Mouse (Mus musculus) myocyte (in vitro differentiated cells): ENCODE measurements around the gene Tssc4. TPM values are rescaled to one million over a fixed set of nuclear protein-coding genes. Genes with fewer than 3 reads are reported as not detected.

Source experiments
- H3K27me3 ChIP-seq: one replicate; pipeline ENCODE4 v1.6.1; 2011; ENCODE audit not compliant: control insufficient read depth, insufficient read depth, insufficient read length
- H3K36me3 ChIP-seq: one replicate; pipeline ENCODE4 v1.6.1; 2011; ENCODE audit not compliant: control insufficient read depth, insufficient read depth
- H3K4me2 ChIP-seq: one replicate; pipeline ENCODE4 v1.6.1; 2011; ENCODE audit warnings: low read depth, control low read depth
- H3K4me3 ChIP-seq: one replicate; pipeline ENCODE4 v1.5.1; 2011; ENCODE audit warnings: mild to moderate bottlenecking, control low read depth, moderate library complexity
- H3K79me2 ChIP-seq: one replicate; pipeline ENCODE4 v1.6.1; 2011; ENCODE audit not compliant: control insufficient read depth, insufficient read depth
- H3ac ChIP-seq: one replicate; pipeline ENCODE4 v1.6.1; 2011; ENCODE audit not compliant: control insufficient read depth, insufficient read length
- CEBPB ChIP-seq: IDR thresholded peaks from 2 replicates; pipeline ENCODE4 v1.6.1; 2011; ENCODE audit warnings: mild to moderate bottlenecking, moderate library complexity; ENCODE audit not compliant: poor library complexity, insufficient read depth, severe bottlenecking
- E2F4 ChIP-seq: IDR thresholded peaks from one replicate; pipeline ENCODE4 v1.6.1; 2011; ENCODE audit warnings: mild to moderate bottlenecking, control low read depth, moderate library complexity; ENCODE audit not compliant: insufficient read depth
- MAX ChIP-seq: IDR thresholded peaks from one replicate; pipeline ENCODE4 v1.6.1; 2011; ENCODE audit warnings: low read depth, mild to moderate bottlenecking, control low read depth
- MYOD1 ChIP-seq, 3 experiments: IDR thresholded peaks; one replicate each; pipeline ENCODE4 v1.6.1; 2011; ENCODE audit warnings: control low read depth in 2 of 3, low read depth in 2 of 3, mild to moderate bottlenecking in 2 of 3, moderate library complexity in 1 of 3; ENCODE audit not compliant: insufficient read length in 2 of 3, control insufficient read depth in 1 of 3
- MYOG ChIP-seq, 3 experiments: IDR thresholded peaks; one replicate each; pipeline ENCODE4 v1.6.1; 2011; ENCODE audit warnings: control low read depth in 2 of 3, low read depth in 2 of 3, mild to moderate bottlenecking in 2 of 3; ENCODE audit not compliant: insufficient read length in 2 of 3, control insufficient read depth in 1 of 3, insufficient read depth in 1 of 3
- POLR2A ChIP-seq: IDR thresholded peaks from one replicate; pipeline ENCODE4 v1.6.1; 2011; ENCODE audit warnings: low read depth, mild to moderate bottlenecking, control low read depth, moderate library complexity; ENCODE audit not compliant: insufficient read length
- POLR2AphosphoS2 ChIP-seq: IDR thresholded peaks from one replicate; pipeline ENCODE4 v1.6.1; 2011; ENCODE audit warnings: low read depth, control low read depth; ENCODE audit not compliant: insufficient read length
- REST ChIP-seq: IDR thresholded peaks from one replicate; pipeline ENCODE4 v1.6.1; 2011; ENCODE audit warnings: mild to moderate bottlenecking, control low read depth, moderate library complexity; ENCODE audit not compliant: insufficient read depth, insufficient read length
- SRF ChIP-seq: IDR thresholded peaks from one replicate; pipeline ENCODE4 v1.6.1; 2011; ENCODE audit warnings: low read depth; ENCODE audit not compliant: control insufficient read depth, insufficient read length
- TCF12 ChIP-seq: IDR thresholded peaks from one replicate; pipeline ENCODE4 v1.6.1; 2011; ENCODE audit warnings: mild to moderate bottlenecking, control low read depth; ENCODE audit not compliant: poor library complexity, insufficient read depth, severe bottlenecking
- TCF3 ChIP-seq: IDR thresholded peaks from one replicate; pipeline ENCODE4 v1.6.1; 2011; ENCODE audit warnings: low read depth, control low read depth; ENCODE audit not compliant: insufficient read length
- USF1 ChIP-seq: IDR thresholded peaks from one replicate; pipeline ENCODE4 v1.6.1; 2011; ENCODE audit warnings: low read depth, mild to moderate bottlenecking, control low read depth, moderate library complexity
- polyA plus RNA-seq: library from polyadenylated mRNA; unstranded; fragments of >200 nt; fragmentation: generic; extraction: Trizol; gene quantifications from one replicate; pipeline ENCODE4 v1.2.1, GENCODE M21; 2012; ENCODE audit warnings: missing spikeins

The Tssc4 gene
- polyA plus RNA-seq, 1 experiment: 78.6 TPM

- H3K4me2 ChIP-seq: no peak overlapping the region
- peaks cover 56% of the 10 kb centered on the region for H3K27me3 ChIP-seq
- no peak overlapping the region for H3ac ChIP-seq
- TF ChIP-seq CEBPB: no peak
- no peak for TF ChIP-seq MAX
- no peak for TF ChIP-seq TCF12
- no peak for TF ChIP-seq MYOG (IDR thresholded peaks at IDR 0.05; ENCODE audit: control insufficient read depth in 1 of 3, insufficient read depth in 1 of 3, insufficient read length in 2 of 3, low read depth in 2 of 3)
- TF ChIP-seq POLR2AphosphoS2: no peak
- no peak for TF ChIP-seq MYOD1 (IDR thresholded peaks at IDR 0.05; ENCODE audit: control insufficient read depth in 1 of 3, insufficient read length in 2 of 3, low read depth in 2 of 3)
- TF ChIP-seq REST: no peak
- TF ChIP-seq TCF3: no peak
- no peaks in the 10 kb centered on the region for H3K36me3 ChIP-seq
- H3K79me2 ChIP-seq: no peaks in the 10 kb centered on the region
- H3K4me3 ChIP-seq: no peak overlapping the region
Measured at GRCm38 (mm10) chr7:143108996-143109660, 40.1 kb downstream of the Tssc4 start.

GRCm38 (mm10) chr7:143109696-143110095 lies 40.6 kb downstream of the Tssc4 start:
- peaks cover 53% of the 10 kb centered on the region for H3K27me3 ChIP-seq
- no peak overlapping the region for H3ac ChIP-seq
- no peaks in the 10 kb centered on the region for H3K79me2 ChIP-seq
- no peak overlapping the region for H3K4me2 ChIP-seq
- no peaks in the 10 kb centered on the region for H3K36me3 ChIP-seq
- no peak overlapping the region for H3K4me3 ChIP-seq
- no peak for TF ChIP-seq MYOD1 (IDR thresholded peaks at IDR 0.05; ENCODE audit: control insufficient read depth in 1 of 3, insufficient read length in 2 of 3, low read depth in 2 of 3)
- no peak for TF ChIP-seq SRF
- no peak for TF ChIP-seq TCF12
- no peak for TF ChIP-seq REST
- TF ChIP-seq POLR2AphosphoS2: no peak
- no peak for TF ChIP-seq CEBPB
- TF ChIP-seq MAX: no peak
- no peak for TF ChIP-seq POLR2A
- TF ChIP-seq TCF3: no peak
- no peak for TF ChIP-seq MYOG (IDR thresholded peaks at IDR 0.05; ENCODE audit: control insufficient read depth in 1 of 3, insufficient read depth in 1 of 3, insufficient read length in 2 of 3, low read depth in 2 of 3)
- TF ChIP-seq E2F4: no peak
- TF ChIP-seq USF1: no peak

GRCm38 (mm10) chr7:143110803-143111202 lies 41.8 kb downstream of the Tssc4 start:
- H3ac ChIP-seq: no peak overlapping the region
- peaks cover 42% of the 10 kb centered on the region for H3K27me3 ChIP-seq
- no peaks in the 10 kb centered on the region for H3K36me3 ChIP-seq
- no peak overlapping the region for H3K4me3 ChIP-seq
- TF ChIP-seq CEBPB (no peak), MYOD1 (IDR thresholded peaks at IDR 0.05; ENCODE audit: control insufficient read depth in 1 of 3, insufficient read length in 2 of 3, low read depth in 2 of 3) (peak in 1 of 3 experiments; percentile 18), POLR2AphosphoS2 (no peak), SRF (no peak)
- H3K79me2 ChIP-seq: no peaks in the 10 kb centered on the region
- H3K4me2 ChIP-seq: no peak overlapping the region

GRCm38 (mm10) chr7:143111719-143112118 lies 42.7 kb downstream of the Tssc4 start:
- Histone ChIP-seq H3ac (no peak overlapping the region), H3K27me3 (peaks cover 36% of the 10 kb centered on the region), H3K4me3 (no peak overlapping the region), H3K4me2 (no peak overlapping the region), H3K36me3 (no peaks in the 10 kb centered on the region), H3K79me2 (no peaks in the 10 kb centered on the region)
- no peak for TF ChIP-seq MAX
- TF ChIP-seq E2F4: no peak
- TF ChIP-seq SRF: no peak
- TF ChIP-seq CEBPB: no peak
- TF ChIP-seq POLR2AphosphoS2: no peak
- no peak for TF ChIP-seq MYOG (IDR thresholded peaks at IDR 0.05; ENCODE audit: control insufficient read depth in 1 of 3, insufficient read depth in 1 of 3, insufficient read length in 2 of 3, low read depth in 2 of 3)
- TF ChIP-seq POLR2A: no peak
- no peak for TF ChIP-seq REST
- no peak for TF ChIP-seq USF1
- no peak for TF ChIP-seq TCF3
- TF ChIP-seq TCF12: no peak
- no peak for TF ChIP-seq MYOD1 (IDR thresholded peaks at IDR 0.05; ENCODE audit: control insufficient read depth in 1 of 3, insufficient read length in 2 of 3, low read depth in 2 of 3)

- no peaks in the 10 kb centered on the region for H3K36me3 ChIP-seq
- peaks cover 29% of the 10 kb centered on the region for H3K27me3 ChIP-seq
- no peak overlapping the region for H3ac ChIP-seq
- no peaks in the 10 kb centered on the region for H3K79me2 ChIP-seq
- TF ChIP-seq CEBPB (no peak), MAX (no peak), REST (no peak), E2F4 (no peak), TCF3 (no peak), MYOG (IDR thresholded peaks at IDR 0.05; ENCODE audit: control insufficient read depth in 1 of 3, insufficient read depth in 1 of 3, insufficient read length in 2 of 3, low read depth in 2 of 3) (no peak), POLR2AphosphoS2 (no peak)
- H3K4me2 ChIP-seq: no peak overlapping the region
- H3K4me3 ChIP-seq: no peak overlapping the region
Measured at GRCm38 (mm10) chr7:143112395-143112794, 43.3 kb downstream of the Tssc4 start.
